Mouse (Mus musculus) heart, embryonic 14.5 days (tissue): ENCODE results near the gene Ppp1r12a. TPM values are rescaled to one million over a fixed set of nuclear protein-coding genes. Genes with fewer than 3 reads are reported as not detected.

Source experiments
- ATAC-seq: fragments of 200-750 bp; cut with Nextera tagmentation; 2 replicates; pipeline ENCODE4 v1.8.0; 2017; ENCODE audit warnings: low read depth, moderate TSS enrichment; ENCODE audit not compliant: insufficient number of reproducible peaks, insufficient read depth, low FRiP score
- H3K27ac ChIP-seq, 2 experiments: fragments of 200-500 bp in 1 of 2; fragments of 300-500 bp in 1 of 2; sonication (generic) in 1 of 2; replicated peaks in 1 of 2; 2 replicates each; pipeline ENCODE4 v1.5.1; 2012 to 2014; ENCODE audit warnings: low read depth in 2 of 2, low read length in 2 of 2, control low read depth in 1 of 2, mild to moderate bottlenecking in 1 of 2, mixed read lengths in 1 of 2; ENCODE audit not compliant: control insufficient read depth in 1 of 2, insufficient read depth in 1 of 2
- H3K27me3 ChIP-seq: fragments of 300-500 bp; sonication (generic); 2 replicates; pipeline ENCODE4 v1.6.1; 2014; ENCODE audit warnings: mild to moderate bottlenecking, low read length, control low read depth; ENCODE audit not compliant: control insufficient read depth, insufficient read depth
- H3K36me3 ChIP-seq: fragments of 300-500 bp; sonication (generic); 2 replicates; pipeline ENCODE4 v1.6.1; 2014; ENCODE audit warnings: mild to moderate bottlenecking, control low read depth, low read length, mixed read lengths; ENCODE audit not compliant: control insufficient read depth, insufficient read depth
- H3K4me1 ChIP-seq, 2 experiments: fragments of 200-500 bp in 1 of 2; fragments of 300-500 bp in 1 of 2; sonication (generic) in 1 of 2; 2 replicates each; pipeline ENCODE4 v1.6.1; 2012 to 2014; ENCODE audit warnings: low read length in 2 of 2, control low read depth in 1 of 2, mixed read lengths in 1 of 2; ENCODE audit not compliant: control insufficient read depth in 2 of 2, insufficient read depth in 2 of 2
- H3K4me2 ChIP-seq: fragments of 300-500 bp; sonication (generic); 2 replicates; pipeline ENCODE4 v1.6.1; 2014; ENCODE audit warnings: mild to moderate bottlenecking, low read length
- H3K4me3 ChIP-seq, 2 experiments: fragments of 200-500 bp in 1 of 2; fragments of 300-500 bp in 1 of 2; sonication (generic) in 1 of 2; 2 replicates each; pipeline ENCODE4 v1.5.1; 2012 to 2014; ENCODE audit warnings: low read length in 2 of 2, mild to moderate bottlenecking in 2 of 2, control low read depth in 1 of 2, low read depth in 1 of 2, moderate library complexity in 1 of 2; ENCODE audit not compliant: control insufficient read depth in 1 of 2, insufficient read depth in 1 of 2
- H3K9ac ChIP-seq: fragments of 300-500 bp; sonication (generic); 2 replicates; pipeline ENCODE4 v1.6.1; 2014; ENCODE audit warnings: mild to moderate bottlenecking, low read length
- H3K9me3 ChIP-seq: fragments of 300-500 bp; sonication (generic); 2 replicates; pipeline ENCODE4 v1.6.1; 2016; ENCODE audit warnings: low read length, control low read depth; ENCODE audit not compliant: control insufficient read depth
- WGBS: fragments of 180-500 bp; shearing (Covaris S2); extraction: QIAGEN DNeasy Blood & Tissue Kit; methylation state at CpG from one replicate; pipeline ENCODE4 v1.1.7; 2014; 5-methylcytosine and 5-hydroxymethylcytosine counted together
- polyA plus RNA-seq: library from polyadenylated mRNA; unstranded; fragments of >200 nt; fragmentation: Nextera tagmentation; extraction: Ambion mirVana; gene quantifications from 2 replicates; pipeline ENCODE4 v1.2.1, GENCODE M21; 2014

The Ppp1r12a gene
- polyA plus RNA-seq, 1 experiment from 2014 or later, result 108 TPM

GRCm38 (mm10) chr10:108202126-108202525 lies 40.1 kb downstream of the Ppp1r12a start:
- no peak overlapping the region for H3K4me3 ChIP-seq
- 91% methylated on average over 4 of the region's 4 CpGs for WGBS
- H3K27ac ChIP-seq, result no peak overlapping the region
- H3K36me3 ChIP-seq, result peaks cover 18% of the 10 kb centered on the region
- H3K4me1 ChIP-seq, result no peaks in the 10 kb centered on the region
- ATAC-seq, result no peak
- H3K4me2 ChIP-seq, result no peak overlapping the region
- no peaks in the 10 kb centered on the region for H3K27me3 ChIP-seq
- H3K9me3 ChIP-seq, result no peaks in the 10 kb centered on the region
- no peak overlapping the region for H3K9ac ChIP-seq

GRCm38 (mm10) chr10:108203440-108203839 lies 41.4 kb downstream of the Ppp1r12a start:
- ATAC-seq, result no peak

GRCm38 (mm10) chr10:108209396-108209795 lies 47.4 kb downstream of the Ppp1r12a start:
- no peak for ATAC-seq
- H3K4me2 ChIP-seq, result no peak overlapping the region
- H3K4me1 ChIP-seq, result peaks cover 3 to 7% of the 10 kb centered on the region in 2 experiments; a peak in 3 of 4 replicates
- WGBS, result 85% methylated on average over 5 of the region's 5 CpGs
- no peaks in the 10 kb centered on the region for H3K27me3 ChIP-seq
- H3K4me3 ChIP-seq, result no peak overlapping the region
- no peak overlapping the region for H3K27ac ChIP-seq
- no peaks in the 10 kb centered on the region for H3K9me3 ChIP-seq
- H3K9ac ChIP-seq, result no peak overlapping the region
- peaks cover 8% of the 10 kb centered on the region; the same call in 1 of the 2 replicates for H3K36me3 ChIP-seq

More at GRCm38 (mm10) chr10:108203440-108203839, 41.4 kb downstream of the Ppp1r12a start:
- Histone ChIP-seq H3K27me3 (no peaks in the 10 kb centered on the region), H3K4me3 (no peak overlapping the region), H3K4me1 (peaks cover 3 to 7% of the 10 kb centered on the region in 2 experiments; a peak in 3 of 4 replicates), H3K27ac (no peak overlapping the region), H3K9ac (no peak overlapping the region), H3K9me3 (no peaks in the 10 kb centered on the region), H3K36me3 (peaks cover 18% of the 10 kb centered on the region), H3K4me2 (no peak overlapping the region)

- 93% methylated on average over 5 of the region's 5 CpGs for WGBS
- no peak overlapping the region for H3K4me3 ChIP-seq
- H3K4me2 ChIP-seq, result no peak overlapping the region
- H3K36me3 ChIP-seq, result peaks cover 22% of the 10 kb centered on the region
- H3K9me3 ChIP-seq, result no peaks in the 10 kb centered on the region
- no peak for ATAC-seq
- peaks cover 2 to 15% of the 10 kb centered on the region in 2 experiments; a peak in 2 of 4 replicates for H3K4me1 ChIP-seq
- no peaks in the 10 kb centered on the region for H3K27me3 ChIP-seq
- H3K27ac ChIP-seq, result no peak overlapping the region
- H3K9ac ChIP-seq, result no peak overlapping the region
These were observed 62.4 kb downstream of the Ppp1r12a start for GRCm38 (mm10) chr10:108224413-108224812.

GRCm38 (mm10) chr10:108237049-108237448 lies 75.1 kb downstream of the Ppp1r12a start:
- 84% methylated on average over 3 of the region's 3 CpGs for WGBS
- no peak overlapping the region for H3K9ac ChIP-seq
- H3K4me2 ChIP-seq, result no peak overlapping the region

GRCm38 (mm10) chr10:108239061-108239460 lies 77.1 kb downstream of the Ppp1r12a start:
- WGBS, result 88% methylated on average over 10 of the region's 10 CpGs
- Histone ChIP-seq H3K27me3 (no peaks in the 10 kb centered on the region), H3K9me3 (no peaks in the 10 kb centered on the region), H3K36me3 (peaks cover 63% of the 10 kb centered on the region), H3K4me3 (no peak overlapping the region), H3K27ac (no peak overlapping the region), H3K4me2 (no peak overlapping the region), H3K9ac (no peak overlapping the region), H3K4me1 (no peaks in the 10 kb centered on the region)
- ATAC-seq, result no peak

More at GRCm38 (mm10) chr10:108237049-108237448, 75.1 kb downstream of the Ppp1r12a start:
- H3K4me1 ChIP-seq, result no peaks in the 10 kb centered on the region
- no peaks in the 10 kb centered on the region for H3K9me3 ChIP-seq
- no peaks in the 10 kb centered on the region for H3K27me3 ChIP-seq
- peaks cover 66% of the 10 kb centered on the region for H3K36me3 ChIP-seq
- no peak for ATAC-seq
- H3K4me3 ChIP-seq, result no peak overlapping the region
- no peak overlapping the region for H3K27ac ChIP-seq

GRCm38 (mm10) chr10:108250710-108251109 lies 88.7 kb downstream of the Ppp1r12a start:
- ATAC-seq, result no peak
- peaks cover 76% of the 10 kb centered on the region for H3K36me3 ChIP-seq
- WGBS, result 39% methylated on average over 12 of the region's 12 CpGs

GRCm38 (mm10) chr10:108251181-108251580 lies 89.2 kb downstream of the Ppp1r12a start:
- Histone ChIP-seq H3K27me3 (no peaks in the 10 kb centered on the region), H3K27ac (peak overlapping the region; percentile 33 to 39; a peak in 2 of 4 replicates), H3K4me1 (peaks cover 4 to 5% of the 10 kb centered on the region in 2 experiments), H3K4me2 (no peak overlapping the region), H3K4me3 (no peak overlapping the region), H3K9me3 (no peaks in the 10 kb centered on the region), H3K36me3 (peaks cover 77% of the 10 kb centered on the region), H3K9ac (no peak overlapping the region)
- WGBS, result 46% methylated on average over 1 of the region's 2 CpGs
- ATAC-seq, result no peak

More at GRCm38 (mm10) chr10:108250710-108251109, 88.7 kb downstream of the Ppp1r12a start:
- H3K27ac ChIP-seq, result peak overlapping the region; percentile 33 to 39; a peak in 2 of 4 replicates
- H3K9me3 ChIP-seq, result no peaks in the 10 kb centered on the region
- no peak overlapping the region for H3K4me2 ChIP-seq
- peaks cover under 1 to 4% of the 10 kb centered on the region in 2 experiments for H3K4me1 ChIP-seq
- H3K4me3 ChIP-seq, result no peak overlapping the region
- H3K9ac ChIP-seq, result no peak overlapping the region
- H3K27me3 ChIP-seq, result no peaks in the 10 kb centered on the region
